Mouse (Mus musculus) activated CD4-positive, CD25-positive, alpha-beta regulatory T cell, adult 4 months (primary cell): Measurements from ENCODE around the gene Msi2. TPM values are rescaled to one million over a fixed set of nuclear protein-coding genes. Genes with fewer than 3 reads are reported as not detected.

Experiments used
- ATAC-seq: one replicate; pipeline ENCODE4 v1.8.0; 2017
- polyA plus RNA-seq, 2 experiments: library from polyadenylated mRNA; unstranded; fragments of 100-300 nt; shearing (Covaris generic); gene quantifications; one replicate each; pipeline ENCODE4 v1.2.1; 2017

The Msi2 gene
- polyA plus RNA-seq, 2 experiments from 2014 or later: 21.6 to 25.6 TPM

GRCm38 (mm10) chr11:88585880-88586279 is 132.4 kb downstream of the Msi2 start:
- ATAC-seq: no peak

- ATAC-seq: no peak
Observed at GRCm38 (mm10) chr11:88585171-88585632, 133.1 kb downstream of the Msi2 start.

GRCm38 (mm10) chr11:88583866-88584265 is 134.4 kb downstream of the Msi2 start:
- ATAC-seq: no peak

GRCm38 (mm10) chr11:88583259-88583833 is 135.0 kb downstream of the Msi2 start:
- ATAC-seq: no peak

GRCm38 (mm10) chr11:88582781-88583180 is 135.5 kb downstream of the Msi2 start:
- ATAC-seq: peak; percentile 50

- ATAC-seq: no peak
Observed at GRCm38 (mm10) chr11:88582021-88582707, 136.1 kb downstream of the Msi2 start.

GRCm38 (mm10) chr11:88581375-88581774 is 136.9 kb downstream of the Msi2 start:
- no peak for ATAC-seq

GRCm38 (mm10) chr11:88578700-88579099 is 139.6 kb downstream of the Msi2 start:
- no peak for ATAC-seq

- ATAC-seq: no peak
Observed at GRCm38 (mm10) chr11:88577076-88577475, 141.2 kb downstream of the Msi2 start.

- ATAC-seq: peak; percentile 75
Observed at GRCm38 (mm10) chr11:88576233-88576998, 141.9 kb downstream of the Msi2 start.

GRCm38 (mm10) chr11:88574575-88575360 is 143.5 kb downstream of the Msi2 start:
- no peak for ATAC-seq

- no peak for ATAC-seq
Observed at GRCm38 (mm10) chr11:88573013-88573412, 145.3 kb downstream of the Msi2 start.

- ATAC-seq: no peak
Observed at GRCm38 (mm10) chr11:88572461-88572860, 145.9 kb downstream of the Msi2 start.

- ATAC-seq: no peak
Observed at GRCm38 (mm10) chr11:88570715-88571202, 147.6 kb downstream of the Msi2 start.

GRCm38 (mm10) chr11:88566613-88567606 is 151.4 kb downstream of the Msi2 start:
- ATAC-seq: peak; percentile 57

- no peak for ATAC-seq
Observed at GRCm38 (mm10) chr11:88564810-88565209, 153.5 kb downstream of the Msi2 start.

- no peak for ATAC-seq
Observed at GRCm38 (mm10) chr11:88564363-88564762, 153.9 kb downstream of the Msi2 start.

- no peak for ATAC-seq
Observed at GRCm38 (mm10) chr11:88561191-88561590, 157.1 kb downstream of the Msi2 start.

GRCm38 (mm10) chr11:88560634-88561033 is 157.7 kb downstream of the Msi2 start:
- ATAC-seq: no peak

- ATAC-seq: no peak
Observed at GRCm38 (mm10) chr11:88559365-88559970, 158.8 kb downstream of the Msi2 start.

GRCm38 (mm10) chr11:88558731-88559130 is 159.6 kb downstream of the Msi2 start:
- ATAC-seq: no peak
